Mouse (Mus musculus): ENCODE results near the gene Cemip. TPM values are rescaled to one million over a fixed set of nuclear protein-coding genes. Genes with fewer than 3 reads are reported as not detected.

The Cemip gene
- polyA plus RNA-seq, 1 experiment from 2014 or later = 1.7 TPM

- no peaks in the 10 kb centered on the region for H3K9me3 ChIP-seq (ENCODE audit: low read depth, low read length)
- TF ChIP-seq CTCF (IDR thresholded peaks at IDR 0.05; ENCODE audit: low read depth) = no peak
- H3K4me3 ChIP-seq (ENCODE audit: low read depth, low read length) = no peak overlapping the region
- ATAC-seq (ENCODE audit: insufficient read depth) (no peak), DNase-seq (peak; percentile 42)
- WGBS = 47% methylated on average over 6 of the region's 6 CpGs
- no peak overlapping the region for H3K9ac ChIP-seq
- no peaks in the 10 kb centered on the region for H3K36me3 ChIP-seq (ENCODE audit: insufficient read depth)
- H3K4me1 ChIP-seq (ENCODE audit: insufficient read depth) = no peaks in the 10 kb centered on the region
- no peaks in the 10 kb centered on the region for H3K27me3 ChIP-seq (ENCODE audit: insufficient read depth, low read length)
- no peak overlapping the region for H3K4me2 ChIP-seq
- no peak overlapping the region for H3K27ac ChIP-seq (ENCODE audit: low read depth)
Measured at GRCm38 (mm10) chr7:84096501-84096900, 10.2 kb upstream of the Cemip start.

GRCm38 (mm10) chr7:84090793-84091192, 4.5 kb upstream of the Cemip start:
- H3K9me3 ChIP-seq (ENCODE audit: low read depth, low read length) = no peaks in the 10 kb centered on the region
- H3K27ac ChIP-seq (ENCODE audit: low read depth) = no peak overlapping the region
- ATAC-seq (ENCODE audit: insufficient read depth) = no peak
- 42% methylated on average over 4 of the region's 4 CpGs for WGBS
- TF ChIP-seq CTCF (IDR thresholded peaks at IDR 0.05; ENCODE audit: low read depth) = no peak
- no peak for DNase-seq
- peaks cover 5% of the 10 kb centered on the region for H3K27me3 ChIP-seq (ENCODE audit: insufficient read depth, low read length)
- H3K4me3 ChIP-seq (ENCODE audit: low read depth, low read length) = no peak overlapping the region
- no peak overlapping the region for H3K9ac ChIP-seq
- H3K4me2 ChIP-seq = no peak overlapping the region
- H3K36me3 ChIP-seq (ENCODE audit: insufficient read depth) = no peaks in the 10 kb centered on the region
- no peaks in the 10 kb centered on the region for H3K4me1 ChIP-seq (ENCODE audit: insufficient read depth)

- TF ChIP-seq CTCF (IDR thresholded peaks at IDR 0.05; ENCODE audit: low read depth) = peak; percentile 65
- Histone ChIP-seq H3K9me3 (ENCODE audit: low read depth, low read length) (no peaks in the 10 kb centered on the region), H3K4me3 (ENCODE audit: low read depth, low read length) (no peak overlapping the region), H3K4me2 (no peak overlapping the region), H3K4me1 (ENCODE audit: insufficient read depth) (no peaks in the 10 kb centered on the region; the same call in 1 of the 2 replicates), H3K27ac (ENCODE audit: low read depth) (no peak overlapping the region), H3K36me3 (ENCODE audit: insufficient read depth) (no peaks in the 10 kb centered on the region), H3K27me3 (ENCODE audit: insufficient read depth, low read length) (peaks cover 15% of the 10 kb centered on the region), H3K9ac (no peak overlapping the region)
- ATAC-seq (ENCODE audit: insufficient read depth) (no peak), DNase-seq (peak; percentile 46)
- 5% methylated on average over 1 of the region's 1 CpGs for WGBS
Measured at GRCm38 (mm10) chr7:84089777-84090176, 3.5 kb upstream of the Cemip start.

- no peaks in the 10 kb centered on the region for H3K36me3 ChIP-seq (ENCODE audit: insufficient read depth)
- no peak overlapping the region for H3K4me2 ChIP-seq
- WGBS = 10% methylated on average over 4 of the region's 4 CpGs
- no peak overlapping the region for H3K4me3 ChIP-seq (ENCODE audit: low read depth, low read length)
- H3K27ac ChIP-seq (ENCODE audit: low read depth) = 0 out of 2 replicates have a peak overlapping the region, but pooled peaks have one; percentile 4
- H3K9ac ChIP-seq = no peak overlapping the region
- H3K9me3 ChIP-seq (ENCODE audit: low read depth, low read length) = no peaks in the 10 kb centered on the region
- DNase-seq (peak; percentile 91), ATAC-seq (ENCODE audit: insufficient read depth) (no peak)
- H3K27me3 ChIP-seq (ENCODE audit: insufficient read depth, low read length) = peaks cover 17% of the 10 kb centered on the region
- peak; percentile 89 for TF ChIP-seq CTCF (IDR thresholded peaks at IDR 0.05; ENCODE audit: low read depth)
- H3K4me1 ChIP-seq (ENCODE audit: insufficient read depth) = no peaks in the 10 kb centered on the region; the same call in 1 of the 2 replicates
Measured at GRCm38 (mm10) chr7:84088971-84089370, 2.7 kb upstream of the Cemip start.

GRCm38 (mm10) chr7:84088191-84088590, 1.9 kb upstream of the Cemip start:
- Histone ChIP-seq H3K36me3 (ENCODE audit: insufficient read depth) (no peaks in the 10 kb centered on the region), H3K4me2 (no peak overlapping the region), H3K9ac (no peak overlapping the region), H3K27me3 (ENCODE audit: insufficient read depth, low read length) (peaks cover 18% of the 10 kb centered on the region), H3K4me3 (ENCODE audit: low read depth, low read length) (no peak overlapping the region), H3K27ac (ENCODE audit: low read depth) (no peak overlapping the region), H3K9me3 (ENCODE audit: low read depth, low read length) (no peaks in the 10 kb centered on the region), H3K4me1 (ENCODE audit: insufficient read depth) (no peaks in the 10 kb centered on the region; the same call in 1 of the 2 replicates)
- 62% methylated on average over 3 of the region's 3 CpGs for WGBS
- ATAC-seq (ENCODE audit: insufficient read depth) (no peak), DNase-seq (no peak)
- no peak for TF ChIP-seq CTCF (IDR thresholded peaks at IDR 0.05; ENCODE audit: low read depth)

- H3K4me2 ChIP-seq = peak overlapping the region; percentile 73
- ATAC-seq (ENCODE audit: insufficient read depth) = peak; percentile 51; the same call in 1 of the 2 replicates
Measured at GRCm38 (mm10) chr7:84085049-84085945, 1.0 kb downstream of the Cemip start.

GRCm38 (mm10) chr7:84077257-84078013, 8.9 kb downstream of the Cemip start:
- TF ChIP-seq CTCF (IDR thresholded peaks at IDR 0.05; ENCODE audit: low read depth) = no peak
- Histone ChIP-seq H3K27me3 (ENCODE audit: insufficient read depth, low read length) (no peaks in the 10 kb centered on the region), H3K9me3 (ENCODE audit: low read depth, low read length) (no peaks in the 10 kb centered on the region), H3K4me3 (ENCODE audit: low read depth, low read length) (no peak overlapping the region), H3K9ac (no peak overlapping the region), H3K4me2 (no peak overlapping the region), H3K36me3 (ENCODE audit: insufficient read depth) (no peaks in the 10 kb centered on the region), H3K27ac (ENCODE audit: low read depth) (no peak overlapping the region), H3K4me1 (ENCODE audit: insufficient read depth) (no peaks in the 10 kb centered on the region)
- no peak for DNase-seq
- WGBS = 66% methylated on average over 7 of the region's 7 CpGs
- ATAC-seq (ENCODE audit: insufficient read depth) = no peak

More at GRCm38 (mm10) chr7:84085049-84085945, 1.0 kb downstream of the Cemip start:
- Histone ChIP-seq H3K4me1 (ENCODE audit: insufficient read depth) (no peaks in the 10 kb centered on the region; the same call in 1 of the 2 replicates), H3K4me3 (ENCODE audit: low read depth, low read length) (peak overlapping the region; percentile 40), H3K9ac (no peak overlapping the region), H3K36me3 (ENCODE audit: insufficient read depth) (no peaks in the 10 kb centered on the region), H3K27ac (ENCODE audit: low read depth) (no peak overlapping the region), H3K9me3 (ENCODE audit: low read depth, low read length) (no peaks in the 10 kb centered on the region), H3K27me3 (ENCODE audit: insufficient read depth, low read length) (peaks cover 18% of the 10 kb centered on the region)
- no peak for TF ChIP-seq CTCF (IDR thresholded peaks at IDR 0.05; ENCODE audit: low read depth)
- WGBS = 4% methylated on average over 39 of the region's 39 CpGs
- DNase-seq = peak; percentile 89

Data from lung, embryonic 14.5 days (tissue).